Mouse (Mus musculus) megakaryocyte, embryonic 14.5 days (primary cell): ENCODE results near the gene Vldlr. TPM values are rescaled to one million over a fixed set of nuclear protein-coding genes. Genes with fewer than 3 reads are reported as not detected.

Experiments
- H3K27me3 ChIP-seq: replicated peaks from 2 replicates; pipeline ENCODE3; 2012; ENCODE audit warnings: inconsistent platforms
- H3K36me3 ChIP-seq: replicated peaks from 2 replicates; pipeline ENCODE3; 2012; ENCODE audit warnings: low read length, inconsistent platforms, mixed read lengths
- H3K4me1 ChIP-seq: 2 replicates; pipeline ENCODE4 v1.6.1; 2012; ENCODE audit warnings: inconsistent platforms
- H3K4me3 ChIP-seq: replicated peaks from 2 replicates; pipeline ENCODE3; 2012; ENCODE audit warnings: moderate library complexity, mild to moderate bottlenecking, inconsistent platforms
- H3K9me3 ChIP-seq: 2 replicates; pipeline ENCODE4 v1.6.1; 2012; ENCODE audit warnings: inconsistent platforms
- FLI1 ChIP-seq: IDR thresholded peaks from 2 replicates; pipeline ENCODE4 v1.6.1; 2012; ENCODE audit warnings: low read length, inconsistent platforms, mixed read lengths
- GATA1 ChIP-seq: IDR thresholded peaks from 3 replicates; pipeline ENCODE4 v1.6.1; 2012; ENCODE audit warnings: mixed read lengths, low read length, inconsistent platforms, borderline replicate concordance
- polyA plus RNA-seq: library from polyadenylated mRNA; stranded (reverse); fragments of >175 nt; gene quantifications from 2 replicates; pipeline ENCODE4 v1.2.3, GENCODE M21; 2012; ENCODE audit warnings: low replicate concordance; ENCODE audit not compliant: insufficient read depth

Vldlr gene
- polyA plus RNA-seq, 1 experiment: 19.8 TPM

- Histone ChIP-seq H3K36me3 (no peaks in the 10 kb centered on the region), H3K27me3 (no peaks in the 10 kb centered on the region), H3K4me3 (no peak overlapping the region), H3K4me1 (no peaks in the 10 kb centered on the region), H3K9me3 (no peaks in the 10 kb centered on the region)
- TF ChIP-seq GATA1 (no peak), FLI1 (no peak)
Measured at GRCm38 (mm10) chr19:27279174-27279573, 62.9 kb downstream of the Vldlr start.

Other genes with a start within 250 kb of the Vldlr start
- 0.31 TPM in 1 of 2 replicates, not detected in the other for gene Kcnv2, start 106.1 kb downstream of the Vldlr start, polyA plus RNA-seq
- 14.1 and 34.0 TPM in 2 replicates for gene Pum3, start 213.3 kb downstream of the Vldlr start, polyA plus RNA-seq